Mouse (Mus musculus) hindbrain, postnatal 0 days (tissue): ENCODE measurements around the gene Fastkd5. TPM values are rescaled to one million over a fixed set of nuclear protein-coding genes. Genes with fewer than 3 reads are reported as not detected.
"Not testable (repeated sequence)": the region's sequence is repeated elsewhere in the genome, so short reads cannot be mapped to it uniquely, and the experiment has no call there.

Experiments
- ATAC-seq: fragments of 200-750 bp; cut with Nextera tagmentation; 2 replicates; pipeline ENCODE4 v1.8.0; 2017; ENCODE audit warnings: mild to moderate bottlenecking, moderate TSS enrichment, moderate library complexity
- DNase-seq: peaks from one replicate; pipeline ENCODE4 v3.0.0-alpha.2; 2015; ENCODE audit warnings: low spot score
- H3K27ac ChIP-seq: fragments of 300-500 bp; sonication (generic); 2 replicates; pipeline ENCODE4 v1.5.1; 2014; ENCODE audit warnings: mild to moderate bottlenecking
- H3K27me3 ChIP-seq: fragments of 300-500 bp; sonication (generic); 2 replicates; pipeline ENCODE4 v1.6.1; 2014; ENCODE audit warnings: low read length, mixed read lengths; ENCODE audit not compliant: insufficient read depth
- H3K36me3 ChIP-seq: fragments of 300-500 bp; sonication (generic); 2 replicates; pipeline ENCODE4 v1.6.1; 2014; ENCODE audit warnings: low read length, mixed read lengths; ENCODE audit not compliant: insufficient read depth
- H3K4me1 ChIP-seq: fragments of 300-500 bp; sonication (generic); 2 replicates; pipeline ENCODE4 v1.6.1; 2014; ENCODE audit warnings: antibody characterized with exemption, low read length, mixed read lengths; ENCODE audit not compliant: insufficient read depth
- H3K4me2 ChIP-seq: fragments of 300-500 bp; sonication (generic); 2 replicates; pipeline ENCODE4 v1.6.1; 2014; ENCODE audit warnings: low read depth, mild to moderate bottlenecking, low read length, moderate library complexity, mixed read lengths
- H3K4me3 ChIP-seq: fragments of 300-500 bp; sonication (generic); 2 replicates; pipeline ENCODE4 v1.5.1; 2014; ENCODE audit warnings: low read length
- H3K9ac ChIP-seq: fragments of 300-500 bp; sonication (generic); replicated peaks from 2 replicates; pipeline ENCODE4 v1.6.1; 2014; ENCODE audit warnings: mild to moderate bottlenecking, low read length, moderate library complexity, mixed read lengths
- H3K9me3 ChIP-seq: fragments of 300-500 bp; sonication (generic); 2 replicates; pipeline ENCODE4 v1.6.1; 2016; ENCODE audit warnings: low read length, mixed read lengths
- CTCF ChIP-seq: IDR thresholded peaks from 2 replicates; pipeline ENCODE4 v1.5.1; 2016; ENCODE audit warnings: antibody characterized with exemption, control low read depth, low read depth
- WGBS: fragments of 180-500 bp; shearing (Covaris S2); extraction: QIAGEN DNeasy Blood & Tissue Kit; methylation state at CpG from one replicate; pipeline ENCODE4 v1.1.7; 2014; 5-methylcytosine and 5-hydroxymethylcytosine counted together
- polyA plus RNA-seq: library from polyadenylated mRNA; unstranded; fragments of >200 nt; fragmentation: Nextera tagmentation; extraction: Ambion mirVana; gene quantifications from 2 replicates; pipeline ENCODE4 v1.2.1, GENCODE M21; 2015
- total RNA-seq: library from RNA; depleted of rRNA; stranded (reverse); fragments of >200 nt; gene quantifications from 2 replicates; pipeline ENCODE4 v1.2.3, GENCODE M21; 2014

Fastkd5 gene
- total and polyA plus RNA-seq, 2 experiments from 2014 or later, result 6.0 to 7.9 TPM

DNA sequence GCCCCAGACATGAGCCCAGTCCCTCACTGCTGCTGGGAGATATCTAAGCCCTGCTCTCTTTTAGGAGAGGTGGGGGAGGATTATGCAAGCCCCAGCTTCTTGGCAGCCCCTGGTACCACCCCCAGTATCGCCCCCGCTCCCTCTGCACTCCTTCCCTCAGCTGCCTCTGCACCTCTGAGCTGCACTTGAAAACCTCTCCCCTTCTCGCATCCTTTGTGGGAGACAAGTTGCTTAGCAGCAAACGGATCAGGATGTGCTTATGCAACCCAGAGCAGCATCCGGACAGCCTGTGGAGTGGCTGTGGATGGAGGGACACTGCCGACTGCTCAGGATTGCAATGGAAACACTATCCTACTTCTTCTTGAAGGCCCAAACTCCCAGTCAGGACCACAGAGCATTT lies 27.7 kb upstream of the Fastkd5 start:
- ATAC-seq (no peak), DNase-seq (no peak)
- no peaks in the 10 kb centered on the region for H3K9me3 ChIP-seq
- 92% methylated on average over 6 of the region's 6 CpGs for WGBS
- peaks cover 72% of the 10 kb centered on the region for H3K36me3 ChIP-seq
- no peak for TF ChIP-seq CTCF
- H3K4me1 ChIP-seq, result no peaks in the 10 kb centered on the region
- no peak overlapping the region for H3K4me2 ChIP-seq
- no peak overlapping the region for H3K9ac ChIP-seq
- no peaks in the 10 kb centered on the region for H3K27me3 ChIP-seq
- H3K4me3 ChIP-seq, result no peak overlapping the region
- no peak overlapping the region for H3K27ac ChIP-seq

DNA sequence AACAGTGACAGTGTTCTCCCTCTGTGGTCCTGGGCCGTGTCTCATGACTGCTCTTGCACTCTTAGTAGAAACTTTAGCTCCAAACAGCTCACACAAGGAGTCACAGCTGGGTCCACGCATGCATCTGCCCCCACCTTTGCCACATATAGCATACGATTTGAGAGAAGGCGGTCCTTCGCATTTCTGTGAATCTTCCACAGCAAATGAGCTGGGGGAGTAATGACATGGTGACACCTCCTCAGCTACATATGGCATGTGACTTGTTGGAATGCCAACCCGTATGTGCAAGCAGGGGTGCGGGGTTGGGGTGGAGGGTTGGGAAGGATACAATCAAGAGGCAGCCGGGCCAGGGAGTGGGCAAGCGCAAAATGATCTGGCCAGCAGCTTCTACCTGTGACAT lies 26.7 kb upstream of the Fastkd5 start:
- Histone ChIP-seq H3K4me1 (no peaks in the 10 kb centered on the region), H3K36me3 (peaks cover 66% of the 10 kb centered on the region), H3K9ac (no peak overlapping the region), H3K27ac (no peak overlapping the region), H3K4me3 (no peak overlapping the region), H3K27me3 (no peaks in the 10 kb centered on the region), H3K4me2 (no peak overlapping the region), H3K9me3 (no peaks in the 10 kb centered on the region)
- DNase-seq, result no peak
- no peak for ATAC-seq
- 95% methylated on average over 9 of the region's 9 CpGs for WGBS
- no peak for TF ChIP-seq CTCF

DNA sequence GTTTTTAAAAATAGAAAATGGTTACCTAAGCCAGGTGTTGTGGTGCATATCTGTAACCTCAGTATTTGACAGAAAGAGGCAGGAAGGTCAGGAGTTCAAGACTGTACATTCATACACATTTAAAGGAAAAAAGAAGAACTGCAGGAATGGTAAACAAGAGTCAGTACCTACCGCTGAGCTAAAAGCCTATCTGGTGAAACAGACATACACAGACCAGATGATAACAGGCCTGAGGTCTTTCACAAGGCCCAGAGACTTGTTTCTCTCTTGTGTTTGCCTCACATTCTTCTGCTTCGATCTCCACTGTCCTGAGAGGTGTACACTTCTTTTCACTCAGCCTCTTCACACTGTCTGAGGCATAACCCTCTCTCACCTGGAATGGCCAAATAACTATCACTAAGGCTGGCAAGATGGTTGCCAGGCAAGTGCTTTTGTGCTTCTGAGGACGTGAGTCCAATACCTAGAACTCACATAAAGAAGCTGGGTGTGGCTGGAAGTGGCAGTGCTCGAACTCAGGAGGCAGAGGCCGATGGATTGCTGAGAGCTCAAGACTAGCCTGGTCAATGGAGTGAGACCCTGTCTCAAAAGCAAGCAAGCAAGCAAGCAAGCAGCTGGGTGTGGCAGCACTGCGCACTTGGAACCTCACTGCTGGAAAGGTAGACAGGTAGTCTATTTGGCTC lies 26.0 kb upstream of the Fastkd5 start:
- DNase-seq, result no peak
- 89% methylated on average over 6 of the region's 6 CpGs for WGBS
- Histone ChIP-seq H3K4me3 (no peak overlapping the region), H3K4me1 (no peaks in the 10 kb centered on the region), H3K27ac (no peak overlapping the region), H3K9ac (no peak overlapping the region), H3K9me3 (no peaks in the 10 kb centered on the region), H3K27me3 (no peaks in the 10 kb centered on the region), H3K4me2 (no peak overlapping the region), H3K36me3 (peaks cover 58% of the 10 kb centered on the region)
- no peak for ATAC-seq
- TF ChIP-seq CTCF, result no peak

DNA sequence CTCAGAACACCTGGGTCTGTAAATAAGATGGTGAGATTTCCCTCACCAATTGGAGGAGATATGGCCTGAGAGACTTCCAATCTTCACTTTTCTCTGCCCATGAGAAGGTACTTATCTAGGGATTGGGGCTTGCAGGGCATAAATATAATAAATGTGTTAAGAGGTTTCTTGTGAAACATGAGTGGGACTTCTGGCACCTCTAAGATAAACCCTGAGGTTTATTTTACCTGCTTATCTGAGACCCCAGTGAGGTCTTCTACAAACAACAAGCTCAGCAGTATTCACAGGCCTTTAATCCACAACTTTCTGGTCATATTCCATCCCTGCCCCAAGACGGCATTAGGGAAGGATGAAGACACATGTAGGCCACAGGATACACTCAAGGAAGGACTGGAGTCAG lies 23.9 kb upstream of the Fastkd5 start:
- H3K9me3 ChIP-seq, result no peaks in the 10 kb centered on the region
- H3K27me3 ChIP-seq, result no peaks in the 10 kb centered on the region
- no peak overlapping the region for H3K4me2 ChIP-seq
- ATAC-seq (no peak), DNase-seq (no peak)
- no peak for TF ChIP-seq CTCF
- H3K4me3 ChIP-seq, result no peak overlapping the region
- H3K27ac ChIP-seq, result no peak overlapping the region
- H3K4me1 ChIP-seq, result no peaks in the 10 kb centered on the region
- peaks cover 58% of the 10 kb centered on the region for H3K36me3 ChIP-seq
- no peak overlapping the region for H3K9ac ChIP-seq
- 91% methylated on average over 1 of the region's 1 CpGs for WGBS

DNA sequence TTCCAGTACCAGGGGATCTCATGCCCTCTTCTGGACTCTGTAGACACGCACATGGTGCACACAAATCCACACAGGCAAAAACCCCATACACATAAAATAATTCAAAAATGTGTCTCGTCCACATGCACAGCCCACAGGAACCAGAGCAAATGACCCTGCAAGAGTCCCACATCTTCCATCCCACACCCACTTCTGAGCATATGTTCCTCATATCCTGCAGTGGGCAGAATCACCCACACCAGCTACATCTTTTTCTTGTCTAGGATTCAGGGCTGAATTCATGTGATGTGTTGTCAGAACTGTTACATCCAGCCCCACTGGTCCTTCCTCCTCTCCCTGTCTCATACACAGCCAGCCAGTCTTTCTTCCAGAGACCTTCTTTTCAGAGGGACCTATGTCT lies 23.5 kb upstream of the Fastkd5 start:
- WGBS, result 91% methylated on average over 2 of the region's 2 CpGs
- H3K4me3 ChIP-seq, result no peak overlapping the region
- DNase-seq, result no peak
- no peak overlapping the region for H3K9ac ChIP-seq
- no peak overlapping the region for H3K27ac ChIP-seq
- no peaks in the 10 kb centered on the region for H3K9me3 ChIP-seq
- no peak overlapping the region for H3K4me2 ChIP-seq
- H3K36me3 ChIP-seq, result peaks cover 53% of the 10 kb centered on the region
- ATAC-seq, result no peak
- H3K4me1 ChIP-seq, result no peaks in the 10 kb centered on the region
- H3K27me3 ChIP-seq, result no peaks in the 10 kb centered on the region
- TF ChIP-seq CTCF, result no peak

DNA sequence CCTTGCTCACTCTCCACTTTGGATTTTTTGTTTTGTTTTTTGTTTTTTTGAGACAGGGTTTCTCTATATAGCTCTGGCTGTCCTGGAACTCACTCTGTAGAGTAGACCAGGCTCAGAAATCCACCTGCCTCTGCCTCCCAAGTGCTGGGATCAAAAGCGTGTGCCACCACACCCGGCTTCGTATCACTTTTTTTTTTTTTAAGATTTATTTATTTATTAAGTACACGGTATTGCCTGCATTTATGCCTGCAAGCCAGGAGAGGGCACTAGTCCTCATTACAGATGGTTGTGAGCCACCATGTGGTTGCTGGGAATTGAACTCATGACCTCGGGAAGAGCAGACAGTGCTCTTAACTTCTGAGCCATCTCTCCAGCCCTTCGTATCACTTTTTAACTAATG lies 19.2 kb upstream of the Fastkd5 start:
- not testable (repeated sequence) for H3K27ac ChIP-seq, ATAC-seq, H3K4me2 ChIP-seq, DNase-seq, H3K27me3 ChIP-seq, H3K4me3 ChIP-seq, H3K4me1 ChIP-seq, H3K9me3 ChIP-seq, H3K9ac ChIP-seq
- H3K36me3 ChIP-seq, result peaks cover 10% of the 10 kb centered on the region
- WGBS, result 83% methylated on average over 6 of the region's 6 CpGs

DNA sequence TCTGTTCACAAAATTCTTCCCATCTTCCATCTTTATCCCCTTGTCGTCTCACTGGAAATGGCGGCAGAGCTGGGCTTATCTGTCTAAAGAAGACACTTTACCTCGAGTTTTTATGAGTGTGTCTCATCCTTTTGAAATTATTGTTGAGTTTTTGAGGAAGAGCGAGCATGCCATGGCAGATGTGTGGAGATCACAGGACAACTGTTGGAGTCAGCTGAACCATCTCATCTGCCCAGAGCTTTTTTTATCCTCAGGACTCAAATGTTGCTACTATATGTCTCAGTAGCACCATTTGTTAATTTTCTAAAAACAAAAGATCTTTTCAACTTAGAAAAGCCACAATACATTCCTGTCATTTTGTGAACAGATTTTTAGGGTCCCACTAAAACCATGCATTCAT lies 15.4 kb upstream of the Fastkd5 start:
- no peak overlapping the region for H3K27ac ChIP-seq
- no peaks in the 10 kb centered on the region for H3K9me3 ChIP-seq
- peaks cover 11% of the 10 kb centered on the region; the same call in 1 of the 2 replicates for H3K4me1 ChIP-seq
- H3K36me3 ChIP-seq, result peaks cover 3% of the 10 kb centered on the region; the same call in 1 of the 2 replicates
- DNase-seq (no peak), ATAC-seq (no peak)
- no peak overlapping the region for H3K4me3 ChIP-seq
- TF ChIP-seq CTCF, result no peak
- no peak overlapping the region for H3K4me2 ChIP-seq
- no peaks in the 10 kb centered on the region for H3K27me3 ChIP-seq
- 83% methylated on average over 4 of the region's 4 CpGs for WGBS
- no peak overlapping the region for H3K9ac ChIP-seq
